Mouse (Mus musculus) mouse trophoblast stem cell (cell line): ENCODE results near the gene Schip1.

ENCODE experiments used
- in situ Hi-C, 2 experiments: fragments of 300-500 bp; cut with MseI, MboI; formaldehyde crosslinking; loops; 2 replicates in 1 of 2; 3 replicates in 1 of 2; pipeline ENCODE4 v1.15.1; 2025

The Schip1 gene

GRCm38 (mm10) chr3:68582103-68582740 lies 517.6 kb downstream of the Schip1 start:
- in situ Hi-C loops: no loop called here

- in situ Hi-C loops: no loop called here
Observed at GRCm38 (mm10) chr3:68583031-68583693, 518.6 kb downstream of the Schip1 start.

GRCm38 (mm10) chr3:68583771-68584511 lies 519.3 kb downstream of the Schip1 start:
- in situ Hi-C loops: no loop called here

GRCm38 (mm10) chr3:68585213-68585612 lies 520.6 kb downstream of the Schip1 start:
- in situ Hi-C loops: no loop called here

- in situ Hi-C loops: no loop called here
Observed at GRCm38 (mm10) chr3:68586646-68587064, 522.1 kb downstream of the Schip1 start.

- in situ Hi-C loops: no loop called here
Observed at GRCm38 (mm10) chr3:68587567-68588245, 523.1 kb downstream of the Schip1 start.

GRCm38 (mm10) chr3:68589220-68589840 lies 524.7 kb downstream of the Schip1 start:
- in situ Hi-C loops: no loop called here

- in situ Hi-C loops: no loop called here
Observed at GRCm38 (mm10) chr3:68590436-68590835, 525.8 kb downstream of the Schip1 start.

GRCm38 (mm10) chr3:68592575-68592974 lies 528.0 kb downstream of the Schip1 start:
- in situ Hi-C loops: no loop called here

- in situ Hi-C loops: no loop called here
Observed at GRCm38 (mm10) chr3:68593073-68593867, 528.7 kb downstream of the Schip1 start.

GRCm38 (mm10) chr3:68595316-68595925 lies 530.8 kb downstream of the Schip1 start:
- in situ Hi-C loops: no loop called here

GRCm38 (mm10) chr3:68596938-68597337 lies 532.3 kb downstream of the Schip1 start:
- in situ Hi-C loops: no loop called here

GRCm38 (mm10) chr3:68602891-68603290 lies 538.3 kb downstream of the Schip1 start:
- in situ Hi-C loops: loop anchor here in 1 of 2 experiments (10.0 kb wide), 1 partner anchor 112 kb away; no protein-coding TSS in a partner anchor

- in situ Hi-C loops: loop anchor here in 1 of 2 experiments (10.0 kb wide), 1 partner anchor 110 kb away; no protein-coding TSS in a partner anchor
Observed at GRCm38 (mm10) chr3:68604467-68604866, 539.9 kb downstream of the Schip1 start.

- in situ Hi-C loops: loop anchor here in 1 of 2 experiments (10.0 kb wide), 1 partner anchor 110 kb away; no protein-coding TSS in a partner anchor
Observed at GRCm38 (mm10) chr3:68604962-68605361, 540.4 kb downstream of the Schip1 start.

GRCm38 (mm10) chr3:68605942-68606603 lies 541.5 kb downstream of the Schip1 start:
- in situ Hi-C loops: loop anchor here in 1 of 2 experiments (10.0 kb wide), 1 partner anchor 109 kb away; no protein-coding TSS in a partner anchor

- in situ Hi-C loops: loop anchor here in 1 of 2 experiments (10.0 kb wide), 1 partner anchor 108 kb away; no protein-coding TSS in a partner anchor
Observed at GRCm38 (mm10) chr3:68606730-68607129, 542.1 kb downstream of the Schip1 start.

- in situ Hi-C loops: loop anchor here in 1 of 2 experiments (10.0 kb wide), 1 partner anchor 107 kb away; no protein-coding TSS in a partner anchor
Observed at GRCm38 (mm10) chr3:68607336-68607735, 542.7 kb downstream of the Schip1 start.
